Mouse (Mus musculus) liver, embryonic 14.5 days (tissue): Measurements from ENCODE around the gene Atp6v0a1. TPM values are rescaled to one million over a fixed set of nuclear protein-coding genes. Genes with fewer than 3 reads are reported as not detected.
A peak's percentile ranks its signal among the peaks of the same experiment; 100 is the strongest.

ENCODE experiments used
- ATAC-seq: fragments of 200-750 bp; cut with Nextera tagmentation; 2 replicates; pipeline ENCODE4 v1.8.0; 2017; ENCODE audit warnings: moderate number of reproducible peaks, mild to moderate bottlenecking, moderate library complexity; ENCODE audit not compliant: insufficient read depth
- DNase-seq, 3 experiments: peaks; one replicate each; pipeline ENCODE4 v3.0.0-alpha.2; 2012 to 2013; ENCODE audit warnings: low read depth in 3 of 3, low spot score in 3 of 3
- H3K27ac ChIP-seq: fragments of 300-500 bp; sonication (generic); 2 replicates; pipeline ENCODE4 v1.5.1; 2014; ENCODE audit warnings: moderate library complexity, mild to moderate bottlenecking, control low read depth, inconsistent platforms
- H3K27me3 ChIP-seq: fragments of 300-500 bp; sonication (generic); 2 replicates; pipeline ENCODE4 v1.6.1; 2014; ENCODE audit warnings: mild to moderate bottlenecking, low read length, moderate library complexity; ENCODE audit not compliant: control insufficient read depth, insufficient read depth
- H3K36me3 ChIP-seq: fragments of 300-500 bp; sonication (generic); replicated peaks from 2 replicates; pipeline ENCODE4 v1.6.1; 2014; ENCODE audit warnings: low read depth; ENCODE audit not compliant: control insufficient read depth, insufficient read depth
- H3K4me1 ChIP-seq, 2 experiments: fragments of 200-500 bp in 1 of 2; fragments of 300-500 bp in 1 of 2; sonication (generic) in 1 of 2; replicated peaks; 2 replicates each; pipeline ENCODE4 v1.6.1; 2012 to 2014; ENCODE audit warnings: antibody characterized with exemption in 1 of 2, inconsistent platforms in 1 of 2, low read length in 1 of 2; ENCODE audit not compliant: control insufficient read depth in 2 of 2, insufficient read depth in 2 of 2
- H3K4me2 ChIP-seq: fragments of 300-500 bp; sonication (generic); 2 replicates; pipeline ENCODE4 v1.6.1; 2014; ENCODE audit warnings: low read depth, mild to moderate bottlenecking, control low read depth, moderate library complexity
- H3K4me3 ChIP-seq, 2 experiments: fragments of 200-500 bp in 1 of 2; fragments of 300-500 bp in 1 of 2; sonication (generic) in 1 of 2; 2 replicates each; pipeline ENCODE4 v1.5.1; 2012 to 2014; ENCODE audit warnings: low read depth in 2 of 2, low read length in 2 of 2, mild to moderate bottlenecking in 2 of 2, control low read depth in 1 of 2, inconsistent platforms in 1 of 2, moderate library complexity in 1 of 2; ENCODE audit not compliant: insufficient read depth in 1 of 2
- H3K9ac ChIP-seq: fragments of 300-500 bp; sonication (generic); replicated peaks from 2 replicates; pipeline ENCODE4 v1.6.1; 2014; ENCODE audit warnings: mild to moderate bottlenecking, control low read depth, moderate library complexity
- H3K9me3 ChIP-seq: fragments of 300-500 bp; sonication (generic); 2 replicates; pipeline ENCODE4 v1.6.1; 2016; ENCODE audit warnings: low read length, mixed read lengths; ENCODE audit not compliant: control insufficient read depth
- CTCF ChIP-seq: IDR thresholded peaks from 2 replicates; pipeline ENCODE4 v1.5.1; 2016; ENCODE audit warnings: antibody characterized with exemption, low read depth, control low read depth
- EP300 ChIP-seq: IDR thresholded peaks from 2 replicates; pipeline ENCODE4 v1.6.1; 2016; ENCODE audit warnings: antibody characterized with exemption, low read depth
- WGBS: fragments of 180-500 bp; shearing (Covaris S2); extraction: QIAGEN DNeasy Blood & Tissue Kit; methylation state at CpG from one replicate; pipeline ENCODE4 v1.1.7; 2014; ENCODE audit not compliant: insufficient replicate concordance; 5-methylcytosine and 5-hydroxymethylcytosine counted together
- polyA plus RNA-seq, 2 experiments: library from polyadenylated mRNA; depleted of rRNA in 1 of 2; stranded (reverse) in 1 of 2; unstranded in 1 of 2; fragments of >200 nt; fragmentation: Nextera tagmentation in 1 of 2; extraction: Ambion mirVana in 1 of 2; gene quantifications; 2 replicates each; pipeline versions ENCODE4 v1.2.1 to v1.2.3; 2012 to 2014

Atp6v0a1 gene
- polyA plus RNA-seq, 2 experiments: 29.5 to 37.8 TPM

DNA sequence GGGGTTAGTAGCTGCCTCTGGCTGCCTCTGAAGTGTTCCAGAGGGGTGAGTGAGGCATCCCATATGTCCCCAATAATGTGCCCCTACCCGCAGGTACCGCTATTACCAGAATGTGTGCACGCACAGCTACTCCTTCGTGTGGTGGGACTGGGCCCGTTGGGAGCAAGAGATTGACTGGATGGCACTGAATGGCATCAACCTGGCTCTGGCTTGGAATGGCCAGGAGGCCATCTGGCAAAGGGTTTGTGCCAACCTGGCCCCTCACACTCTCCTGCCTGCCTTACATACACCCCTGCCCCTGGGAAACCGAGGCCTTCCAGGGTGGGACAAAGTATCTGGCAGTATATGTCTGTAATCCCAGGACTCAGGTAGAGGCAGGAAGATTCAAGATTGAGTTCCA lies 61.7 kb downstream of the Atp6v0a1 start:
- H3K27ac ChIP-seq: no peak overlapping the region
- no peaks in the 10 kb centered on the region for H3K36me3 ChIP-seq
- TF ChIP-seq CTCF (no peak), EP300 (no peak)
- H3K4me2 ChIP-seq: no peak overlapping the region
- H3K9ac ChIP-seq: no peak overlapping the region
- peaks cover 11 to 18% of the 10 kb centered on the region in 2 experiments for H3K4me1 ChIP-seq
- H3K9me3 ChIP-seq: no peaks in the 10 kb centered on the region
- no peak overlapping the region for H3K4me3 ChIP-seq
- WGBS: 67% methylated on average over 6 of the region's 6 CpGs
- no peak for ATAC-seq
- peaks cover 10% of the 10 kb centered on the region for H3K27me3 ChIP-seq
- no peak for DNase-seq

DNA sequence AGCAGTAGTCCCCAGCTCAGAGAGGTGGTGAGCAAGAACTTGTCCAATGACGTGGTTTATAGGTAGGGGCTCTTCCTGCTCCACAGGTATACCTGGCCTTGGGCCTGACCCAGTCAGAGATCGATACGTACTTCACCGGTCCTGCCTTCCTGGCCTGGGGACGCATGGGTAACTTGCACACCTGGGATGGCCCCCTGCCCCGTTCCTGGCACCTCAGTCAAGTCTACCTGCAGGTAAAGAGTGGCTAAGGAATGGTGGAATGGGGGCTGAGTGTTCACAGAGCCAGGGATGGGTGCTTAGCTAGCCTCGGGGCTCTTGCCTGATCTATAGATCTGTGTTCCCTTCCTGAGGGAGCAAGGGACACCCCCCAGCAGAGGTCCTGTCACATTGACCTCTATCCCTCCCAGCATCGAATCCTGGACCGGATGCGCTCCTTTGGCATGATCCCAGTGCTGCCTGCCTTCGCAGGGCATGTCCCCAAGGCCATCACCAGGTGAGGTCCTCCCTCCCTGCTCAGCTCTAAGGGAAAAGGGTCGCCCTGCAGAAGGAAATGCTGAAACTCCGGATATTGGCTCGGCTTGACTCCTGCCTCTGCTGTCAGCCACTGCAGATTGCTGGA lies 62.7 kb downstream of the Atp6v0a1 start:
- peaks cover 10% of the 10 kb centered on the region for H3K27me3 ChIP-seq
- TF ChIP-seq EP300 (no peak), CTCF (no peak)
- H3K4me2 ChIP-seq: no peak overlapping the region
- peaks cover 5 to 9% of the 10 kb centered on the region in 2 experiments for H3K4me1 ChIP-seq
- H3K9ac ChIP-seq: no peak overlapping the region
- no peak for DNase-seq
- H3K9me3 ChIP-seq: no peaks in the 10 kb centered on the region
- no peak overlapping the region for H3K27ac ChIP-seq
- no peak overlapping the region for H3K4me3 ChIP-seq
- no peak for ATAC-seq
- H3K36me3 ChIP-seq: no peaks in the 10 kb centered on the region
- WGBS: 68% methylated on average over 14 of the region's 14 CpGs

DNA sequence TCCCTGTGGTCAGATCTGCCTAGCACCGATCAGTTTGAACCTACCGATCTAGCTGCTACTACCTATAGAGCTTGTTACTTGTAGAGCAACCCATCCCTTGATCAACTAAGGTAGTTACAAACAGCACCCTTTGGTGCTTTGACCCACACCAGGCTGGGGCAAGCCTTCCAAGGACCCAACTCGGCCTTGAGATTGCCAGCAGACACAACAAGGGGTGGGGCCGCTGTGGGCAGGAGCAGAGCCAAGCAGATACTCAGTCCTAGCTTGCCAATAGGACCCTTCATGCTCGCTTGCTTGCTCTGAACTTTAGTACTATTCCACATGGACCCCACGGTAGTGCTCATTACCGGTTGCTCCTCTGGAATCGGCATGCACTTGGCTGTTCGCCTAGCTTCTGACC lies 68.9 kb downstream of the Atp6v0a1 start, which contains the start of gene Hsd17b1:
Gene Hsd17b1 (plus strand): TSS at position 291 of the 400 bp plus-strand sequence.
- Histone ChIP-seq H3K9ac (no peak within 1 kb of the TSS), H3K4me1 (peaks cover 9 to 12% of the 10 kb centered on the region in 2 experiments), H3K9me3 (no peaks in the 10 kb centered on the region), H3K4me3 (no peak within 1 kb of the TSS), H3K4me2 (no peak within 1 kb of the TSS), H3K27ac (no peak within 1 kb of the TSS), H3K36me3 (no peaks in the 10 kb centered on the region), H3K27me3 (peaks cover 39% of the 10 kb centered on the region)
- WGBS: 66% methylated on average over 9 of the region's 9 CpGs
- no peak for TF ChIP-seq EP300
- no peak for TF ChIP-seq CTCF
- no peak for DNase-seq
- no peak for ATAC-seq

DNA sequence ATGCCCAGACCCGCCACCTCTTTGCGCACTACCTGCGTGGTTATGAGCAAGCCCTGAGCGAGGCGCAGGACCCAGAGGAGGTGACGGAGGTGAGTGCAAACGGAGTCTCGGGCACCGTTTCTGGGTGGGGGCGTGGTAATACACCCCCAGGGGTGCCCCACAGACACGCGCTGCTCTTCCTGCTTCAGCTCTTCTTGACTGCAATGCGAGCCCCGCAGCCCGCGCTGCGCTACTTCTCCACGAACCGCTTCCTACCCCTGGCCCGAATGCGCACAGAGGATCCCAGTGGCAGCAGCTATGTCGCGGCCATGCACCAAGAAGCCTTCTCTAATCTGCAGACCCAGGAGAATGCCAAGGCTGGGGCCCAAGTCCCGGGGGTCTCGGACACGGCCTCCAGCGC lies 70.5 kb downstream of the Atp6v0a1 start:
- Histone ChIP-seq H3K9me3 (no peaks in the 10 kb centered on the region), H3K4me2 (peak overlapping the region; percentile 31), H3K9ac (no peak overlapping the region), H3K27ac (no peak overlapping the region), H3K4me1 (peaks cover 15 to 18% of the 10 kb centered on the region in 2 experiments), H3K36me3 (no peaks in the 10 kb centered on the region), H3K27me3 (peaks cover 39% of the 10 kb centered on the region), H3K4me3 (peak overlapping the region in 1 of 2 experiments; percentile 6; a peak in 1 of 4 replicates)
- ATAC-seq: no peak
- WGBS: 7% methylated on average over 27 of the region's 27 CpGs
- no peak for DNase-seq
- TF ChIP-seq EP300 (no peak), CTCF (no peak)

DNA sequence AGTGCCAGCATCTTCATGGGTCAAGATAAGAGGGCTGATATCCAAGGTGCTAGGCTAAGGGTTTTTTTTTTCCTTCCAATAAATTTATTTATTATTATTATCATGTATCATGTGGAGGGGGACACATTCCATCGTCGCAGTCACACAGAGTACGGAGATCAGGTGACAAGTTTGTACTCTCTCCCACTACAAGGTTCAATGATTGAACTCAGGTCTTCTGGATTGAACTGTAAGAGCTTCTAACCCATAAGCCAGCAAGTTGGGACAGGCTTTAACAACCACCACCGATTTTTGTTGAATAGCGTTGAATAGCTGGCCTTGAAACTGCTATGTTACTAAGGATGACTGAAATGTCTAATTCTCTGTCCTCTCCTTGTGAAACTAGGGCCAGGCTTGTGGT lies 71.2 kb downstream of the Atp6v0a1 start:
- Histone ChIP-seq H3K27ac (no peak overlapping the region), H3K4me2 (no peak overlapping the region), H3K4me3 (no peak overlapping the region), H3K27me3 (peaks cover 39% of the 10 kb centered on the region), H3K9me3 (no peaks in the 10 kb centered on the region), H3K4me1 (peaks cover 15 to 18% of the 10 kb centered on the region in 2 experiments), H3K36me3 (no peaks in the 10 kb centered on the region), H3K9ac (no peak overlapping the region)
- ATAC-seq (no peak), DNase-seq (no peak)
- TF ChIP-seq EP300 (no peak), CTCF (no peak)
- WGBS: 58% methylated on average over 5 of the region's 5 CpGs
